Mouse (Mus musculus) heart, postnatal 14 days (tissue): ENCODE results near the gene Cfap61. TPM values are rescaled to one million over a fixed set of nuclear protein-coding genes. Genes with fewer than 3 reads are reported as not detected.

Source experiments
- DNase-seq, 2 experiments: peaks; one replicate each; pipeline ENCODE4 v3.0.0; 2021 to 2022
- intact Hi-C: fragments of 180-260 bp; cut with DNase I; formaldehyde crosslinking; loops from one replicate; pipeline ENCODE4 v1.15.1; 2025
- total RNA-seq, 2 experiments: library from RNA; stranded (reverse); gene quantifications; 2 replicates each; pipeline ENCODE4 v1.2.3; 2021

Gene Cfap61
- total RNA-seq, 2 experiments from 2014 or later = 0.68 to 2.7 TPM

- intact Hi-C loops = no loop called here
- DNase-seq = no peak
Observed at GRCm38 (mm10) chr2:146121551-146121950, 187.0 kb downstream of the Cfap61 start.

DNA sequence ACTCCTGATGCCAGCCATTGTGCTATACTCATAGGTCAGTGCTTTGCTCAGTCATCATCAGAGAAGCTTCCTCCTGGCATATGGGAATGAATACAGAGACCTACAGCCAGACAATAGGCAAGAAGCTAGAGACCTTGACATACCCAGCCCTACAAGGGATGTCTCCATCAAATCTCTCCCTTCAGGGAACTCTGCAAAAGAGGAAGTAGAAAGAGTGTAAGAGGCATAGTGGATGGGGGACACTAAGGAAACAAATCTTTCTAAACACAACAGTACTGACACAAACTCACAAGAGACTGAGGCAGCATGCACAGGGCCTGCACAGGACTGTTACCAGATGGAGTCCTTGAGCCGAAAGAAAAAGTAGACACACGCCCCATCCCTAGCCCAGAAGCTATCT is 190.5 kb downstream of the Cfap61 start:
- intact Hi-C loops = no loop called here
- DNase-seq = no peak

DNA sequence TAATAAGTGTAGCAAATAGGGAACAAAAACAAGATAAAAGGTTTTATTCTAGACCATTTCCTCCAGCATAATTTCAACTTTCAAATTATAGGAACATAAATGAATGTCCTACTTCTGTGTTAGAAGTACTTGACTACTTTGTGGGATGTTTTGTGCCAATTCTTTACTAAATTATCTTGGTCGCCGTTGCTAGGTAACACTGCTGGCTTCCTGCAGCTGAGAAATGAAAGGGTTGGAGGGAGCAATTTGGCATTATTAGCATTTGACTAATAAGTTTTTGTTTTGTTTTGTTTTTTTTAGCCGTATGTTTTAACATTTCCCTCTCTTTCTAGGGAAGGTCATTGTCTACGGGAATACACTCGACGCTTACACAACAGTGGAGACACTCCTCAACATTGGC is 194.0 kb downstream of the Cfap61 start:
- no peak for DNase-seq

DNA sequence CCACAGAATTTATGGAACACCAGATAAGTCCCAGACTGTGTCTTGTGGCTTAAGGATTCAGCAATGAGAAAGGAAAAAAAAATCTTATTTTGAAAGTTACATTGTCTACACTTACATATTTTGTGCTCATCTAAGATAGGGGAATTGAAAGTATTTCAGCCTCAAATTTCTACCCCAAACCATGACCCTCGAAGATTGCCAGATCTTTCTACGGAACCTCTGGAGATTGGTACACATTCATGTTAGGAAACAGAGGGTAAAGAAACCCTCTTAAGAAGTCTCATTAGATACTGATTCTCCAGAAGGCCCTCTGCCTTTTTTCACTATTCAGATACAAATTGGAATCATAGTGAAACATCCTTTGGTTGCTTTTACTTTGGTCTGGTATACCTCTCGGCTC is 195.9 kb downstream of the Cfap61 start:
- intact Hi-C loops = no loop called here
- no peak for DNase-seq

More for the DNA sequence above, 194.0 kb downstream of the Cfap61 start:
- intact Hi-C loops = no loop called here

DNA sequence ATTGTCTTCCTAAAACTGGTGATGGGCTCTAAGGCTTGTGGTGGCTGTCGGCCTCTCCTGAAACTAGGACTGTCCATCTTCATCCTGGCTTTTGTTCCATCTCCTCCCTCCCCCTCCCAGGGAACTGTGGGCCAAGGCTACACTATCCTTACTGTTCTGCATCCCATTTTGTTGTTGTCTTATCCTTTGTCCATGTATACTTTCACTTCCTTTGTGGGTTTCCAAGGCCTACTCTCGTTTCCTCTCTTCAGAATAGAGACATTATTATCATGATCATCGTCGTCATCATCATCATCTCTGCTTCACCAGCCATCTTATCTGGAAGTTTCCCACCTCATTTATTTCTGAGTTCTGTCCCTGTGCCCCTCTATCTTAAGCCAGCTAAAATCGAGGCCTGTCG is 199.7 kb downstream of the Cfap61 start:
- intact Hi-C loops = no loop called here
- DNase-seq = no peak

DNA sequence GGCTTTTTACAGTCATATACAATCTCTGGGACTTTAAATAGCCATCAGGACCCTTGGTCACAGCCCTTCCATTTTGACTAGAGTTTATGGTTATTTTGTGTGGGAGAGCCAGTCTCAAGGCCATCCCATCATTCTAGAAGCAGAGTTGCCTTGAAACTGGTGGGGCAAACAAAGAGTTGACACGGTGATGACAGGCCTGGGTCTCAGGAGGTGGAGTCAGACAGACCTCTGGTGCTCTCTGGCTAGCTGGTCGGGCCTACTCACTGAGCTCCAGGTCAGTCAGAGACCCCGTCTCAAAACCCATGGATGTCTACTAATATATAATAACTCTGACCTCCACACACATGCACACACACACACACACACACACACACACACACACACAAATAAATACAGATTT is 206.1 kb downstream of the Cfap61 start:
- no peak for DNase-seq
- intact Hi-C loops = no loop called here

- no peak for DNase-seq
- intact Hi-C loops = no loop called here
Observed at GRCm38 (mm10) chr2:146147306-146147705, 212.7 kb downstream of the Cfap61 start.

GRCm38 (mm10) chr2:146147801-146148200 is 213.2 kb downstream of the Cfap61 start:
- DNase-seq = no peak
- intact Hi-C loops = no loop called here

GRCm38 (mm10) chr2:146149206-146149974 is 214.8 kb downstream of the Cfap61 start:
- intact Hi-C loops = no loop called here
- DNase-seq = no peak

DNA sequence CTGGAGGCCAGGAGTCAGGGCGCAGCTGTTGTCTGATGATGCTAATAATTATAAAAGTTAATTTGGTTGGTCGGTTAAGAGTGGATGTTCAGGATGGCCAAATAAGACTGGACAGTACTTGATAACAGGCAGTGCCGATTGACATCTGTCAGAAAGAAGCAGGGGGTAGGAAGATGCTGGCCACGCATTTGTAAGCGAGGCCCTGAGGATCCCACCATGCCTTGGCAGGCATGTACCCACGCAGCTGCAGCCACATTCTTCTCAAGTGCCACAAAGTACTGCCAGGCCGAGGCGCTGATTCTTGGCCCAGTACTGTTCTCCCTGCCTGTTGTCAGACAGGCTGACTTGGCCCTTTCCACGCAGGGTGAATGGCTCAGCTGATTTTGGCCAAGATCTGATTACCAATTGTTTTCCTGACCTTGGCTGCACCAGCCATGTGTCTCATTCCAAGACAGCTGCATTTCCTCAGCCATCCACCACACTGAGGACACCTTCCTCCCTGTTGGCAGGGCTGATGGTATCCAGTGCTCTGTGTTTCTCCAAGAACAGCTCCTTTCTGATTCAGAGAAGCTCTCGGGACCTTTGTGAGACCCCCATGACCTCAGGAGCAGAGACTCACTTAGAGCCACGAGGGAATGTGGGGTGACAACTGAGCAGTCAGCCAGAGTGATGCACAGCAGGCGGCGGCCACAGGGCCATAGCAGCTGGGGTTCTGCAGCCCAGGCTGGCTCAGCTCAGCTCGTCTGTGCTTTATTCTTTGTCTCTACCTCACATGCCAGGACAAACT is 233.6 kb downstream of the Cfap61 start:
- peak; percentile 4 to 22 for DNase-seq
- intact Hi-C loops = no loop called here

DNA sequence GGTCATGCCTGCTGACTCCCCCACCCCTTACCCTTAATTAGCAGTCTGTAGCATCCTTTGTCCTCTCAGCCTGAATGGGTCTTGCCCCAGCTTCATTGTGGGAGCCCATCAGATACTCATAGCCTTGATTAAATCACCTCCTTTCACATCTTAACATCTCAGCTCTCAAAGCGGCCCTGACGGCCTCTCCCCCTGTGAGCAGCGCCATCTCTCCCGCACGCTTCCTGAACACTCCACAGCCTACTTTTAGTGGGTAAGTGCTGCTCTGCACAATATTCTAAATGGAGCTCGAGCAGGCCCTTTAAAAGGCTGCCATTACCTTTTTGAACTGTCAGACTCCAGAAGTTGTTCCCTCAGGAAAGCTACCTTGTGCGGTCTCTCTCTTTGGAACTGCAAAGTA is 234.9 kb downstream of the Cfap61 start:
- intact Hi-C loops = no loop called here
- no peak for DNase-seq

GRCm38 (mm10) chr2:146172106-146172505 is 237.5 kb downstream of the Cfap61 start:
- DNase-seq = no peak
- intact Hi-C loops = no loop called here

- intact Hi-C loops = no loop called here
Observed at GRCm38 (mm10) chr2:146174173-146174572, 239.6 kb downstream of the Cfap61 start.

GRCm38 (mm10) chr2:146178718-146179117 is 244.1 kb downstream of the Cfap61 start:
- DNase-seq = no peak
- intact Hi-C loops = no loop called here

More at GRCm38 (mm10) chr2:146174173-146174572, 239.6 kb downstream of the Cfap61 start:
- DNase-seq = no peak

GRCm38 (mm10) chr2:146183830-146184793 is 249.5 kb downstream of the Cfap61 start:
- no peak for DNase-seq
- intact Hi-C loops = no loop called here

- DNase-seq = peak in 1 of 2 experiments; percentile 5
- intact Hi-C loops = no loop called here
Observed at GRCm38 (mm10) chr2:146196126-146196525, 261.5 kb downstream of the Cfap61 start.

GRCm38 (mm10) chr2:146197947-146198346 is 263.4 kb downstream of the Cfap61 start:
- intact Hi-C loops = no loop called here
- no peak for DNase-seq

DNA sequence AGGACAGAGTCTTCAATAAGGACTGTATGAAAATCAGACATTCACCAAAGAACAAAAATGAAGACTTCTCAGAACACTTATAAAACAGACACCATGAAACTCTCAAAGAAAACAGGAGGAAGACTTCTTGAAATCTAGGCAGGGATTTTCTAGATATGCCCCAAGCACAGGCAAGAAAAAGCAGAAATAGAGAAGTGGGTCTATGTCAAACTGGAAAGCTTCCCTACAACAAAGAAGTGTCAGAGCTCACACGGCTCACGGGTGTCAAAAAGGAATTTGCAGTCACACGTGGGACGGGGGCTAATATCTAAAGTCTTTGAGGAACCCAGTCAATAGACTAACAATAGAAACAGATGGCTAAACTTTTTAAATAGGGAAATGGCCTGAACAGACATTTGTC is 276.4 kb downstream of the Cfap61 start:
- DNase-seq = no peak
- intact Hi-C loops = no loop called here

DNA sequence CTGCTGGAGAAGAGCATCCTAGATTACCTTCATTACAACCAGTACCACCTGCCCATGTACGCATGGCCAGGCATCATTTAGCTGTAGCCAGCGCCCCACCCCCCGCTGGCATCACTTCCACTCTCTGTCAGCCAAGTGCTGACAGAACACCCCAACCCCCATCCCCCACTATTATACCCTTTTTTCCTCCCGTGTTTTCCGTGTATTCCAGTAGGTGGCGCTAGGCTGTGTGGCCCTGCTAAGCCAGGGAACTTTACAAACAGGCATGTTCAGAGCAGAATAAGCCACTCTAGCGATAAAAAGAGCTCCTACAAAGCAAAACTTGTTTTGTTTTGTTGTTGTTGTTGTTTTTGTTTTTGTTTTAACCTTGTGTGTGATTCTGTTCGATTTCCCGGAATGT is 280.1 kb downstream of the Cfap61 start:
- intact Hi-C loops = loop anchor here (2.0 kb wide), 1 partner anchor 200 kb away; no protein-coding TSS in a partner anchor
- DNase-seq = peak in 1 of 2 experiments; percentile 54
